In the genomic region with DNA sequence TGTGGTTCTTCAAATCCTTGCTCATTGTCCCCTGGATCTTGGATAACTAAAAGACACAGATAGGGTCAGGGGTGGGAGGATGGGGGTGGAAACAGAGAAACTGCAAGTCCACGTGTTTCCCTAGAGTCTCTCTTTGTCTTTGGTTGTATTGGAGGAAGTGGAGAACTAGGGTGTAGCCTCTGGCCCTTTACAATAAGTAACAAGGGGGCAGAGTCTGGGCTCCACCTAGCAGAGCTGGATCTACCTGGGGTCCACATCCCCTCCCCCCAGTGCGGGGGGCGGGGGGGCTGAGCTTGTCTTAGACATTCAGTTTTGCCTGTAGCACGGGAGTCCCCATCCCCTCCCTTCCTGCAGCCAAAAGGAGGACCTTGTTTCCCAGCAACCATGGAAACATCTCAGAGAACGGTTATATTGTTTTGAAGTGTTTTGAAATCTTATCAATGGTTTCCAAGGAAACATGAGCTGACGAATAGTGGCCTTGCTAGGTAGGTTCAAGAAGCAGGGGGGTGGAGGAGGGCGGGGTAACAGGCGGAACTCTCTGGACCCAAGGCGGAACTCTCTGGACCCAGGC, we compare ENCODE assay signal across 7 mouse cellular contexts.
A peak's percentile ranks its signal among the peaks of the same experiment; 100 is the strongest.
DNase-seq lines count a peak whose midpoint lies in the region; ATAC-seq and TF ChIP-seq lines count a peak whose summit lies in the region.

No protein-coding gene starts in this region.

- peak; percentile 86 for ATAC-seq in heart, postnatal 0 days (ENCODE audit: insufficient read depth, low read depth)
- peak; percentile 87 for ATAC-seq in lung, embryonic 14.5 days (ENCODE audit: insufficient read depth)
- ATAC-seq in stomach, embryonic 16.5 days (ENCODE audit: insufficient read depth, low FRiP score) = peak; percentile 88

- 5% methylated on average over 9 of the region's 9 CpGs for WGBS in heart, postnatal 0 days
- whole genome bisulfite sequencing in lung, embryonic 14.5 days = 6% methylated on average over 9 of the region's 9 CpGs
- 6% methylated on average over 9 of the region's 9 CpGs for WGBS in stomach, embryonic 16.5 days

- peak overlapping the region; percentile 41 for H3K4me2 ChIP-seq in heart, postnatal 0 days (ENCODE audit: low read depth, low read length)
- H3K4me2 ChIP-seq in lung, embryonic 14.5 days = peak overlapping the region; percentile 40
- H3K4me2 ChIP-seq in stomach, embryonic 16.5 days (ENCODE audit: low read depth, low read length) = peak overlapping the region; percentile 28; the same call in 1 of the 2 replicates

- peak; percentile 41 for DNase-seq in ZHBTc4 (ENCODE audit: low read depth, low spot score)
- DNase-seq in embryo, embryonic 9.5 days (ENCODE audit: extremely low spot score) = peak; percentile 75
- DNase-seq in heart, postnatal 0 days (ENCODE audit: low spot score) = peak; percentile 93
- peak; percentile 73 for DNase-seq in lung, embryonic 14.5 days
- no peak for DNase-seq in right cerebral cortex, postnatal 36 days (ENCODE audit: low spot score in 2 of 2)
- no peak for DNase-seq in urinary bladder, adult 2 months (ENCODE audit: low spot score)

- H3K27ac ChIP-seq in heart, postnatal 0 days (ENCODE audit: low read depth) = peak overlapping the region; percentile 77
- peak overlapping the region; percentile 66 for H3K27ac ChIP-seq in lung, embryonic 14.5 days (ENCODE audit: low read depth)
- peak overlapping the region; percentile 66 for H3K27ac ChIP-seq in stomach, embryonic 16.5 days (ENCODE audit: low read length)

- no peak for TF ChIP-seq CTCF in heart, postnatal 0 days (IDR thresholded peaks at IDR 0.05; ENCODE audit: low read depth)
- no peak for TF ChIP-seq CTCF in lung, embryonic 14.5 days (IDR thresholded peaks at IDR 0.05; ENCODE audit: low read depth)

- peaks cover 11% of the 10 kb centered on the region; the same call in 1 of the 2 replicates for H3K4me1 ChIP-seq in heart, postnatal 0 days (ENCODE audit: control insufficient read depth, insufficient read depth)
- peaks cover 13% of the 10 kb centered on the region; the same call in 1 of the 2 replicates for H3K4me1 ChIP-seq in lung, embryonic 14.5 days (ENCODE audit: insufficient read depth)
- peaks cover 19% of the 10 kb centered on the region for H3K4me1 ChIP-seq in stomach, embryonic 16.5 days (ENCODE audit: control insufficient read depth, insufficient read depth, low read length)

- H3K4me3 ChIP-seq in heart, postnatal 0 days (ENCODE audit: low read depth, low read length) = no peak overlapping the region
- H3K4me3 ChIP-seq in lung, embryonic 14.5 days (ENCODE audit: low read depth, low read length) = no peak overlapping the region; the same call in 1 of the 2 replicates
- H3K4me3 ChIP-seq in stomach, embryonic 16.5 days (replicated peaks; ENCODE audit: low read length) = no peak overlapping the region

- no peaks in the 10 kb centered on the region for H3K9me3 ChIP-seq in heart, postnatal 0 days (replicated peaks; ENCODE audit: control insufficient read depth, low read length)
- H3K9me3 ChIP-seq in lung, embryonic 14.5 days (ENCODE audit: low read depth, low read length) = no peaks in the 10 kb centered on the region
- no peaks in the 10 kb centered on the region for H3K9me3 ChIP-seq in stomach, embryonic 16.5 days (replicated peaks; ENCODE audit: control insufficient read depth, low read length)

- no peaks in the 10 kb centered on the region for H3K27me3 ChIP-seq in heart, postnatal 0 days (ENCODE audit: control insufficient read depth, insufficient read depth, low read length)
- H3K27me3 ChIP-seq in lung, embryonic 14.5 days (ENCODE audit: insufficient read depth, low read length) = no peaks in the 10 kb centered on the region
- H3K27me3 ChIP-seq in stomach, embryonic 16.5 days (ENCODE audit: control insufficient read depth, insufficient read depth, low read length) = no peaks in the 10 kb centered on the region

- peak overlapping the region; percentile 33; the same call in 1 of the 2 replicates for H3K9ac ChIP-seq in heart, postnatal 0 days (replicated peaks; ENCODE audit: low read depth, low read length)
- no peak overlapping the region for H3K9ac ChIP-seq in lung, embryonic 14.5 days
- peak overlapping the region; percentile 17; the same call in 1 of the 2 replicates for H3K9ac ChIP-seq in stomach, embryonic 16.5 days (ENCODE audit: low read length)

- H3K36me3 ChIP-seq in heart, postnatal 0 days (replicated peaks; ENCODE audit: control insufficient read depth, insufficient read depth, low read length) = no peaks in the 10 kb centered on the region
- H3K36me3 ChIP-seq in lung, embryonic 14.5 days (ENCODE audit: insufficient read depth) = no peaks in the 10 kb centered on the region
- no peaks in the 10 kb centered on the region for H3K36me3 ChIP-seq in stomach, embryonic 16.5 days (ENCODE audit: control insufficient read depth, insufficient read depth, low read length)

- TF ChIP-seq EP300 in heart, postnatal 0 days (IDR thresholded peaks at IDR 0.05; ENCODE audit: low read depth) = peak; percentile 1; the same call in 1 of the 2 replicates

Comparison
In these comparisons a context has a peak if more than half of its experiments do, and no peak if none do; other contexts are left out.
1. DNase-seq: peak in ZHBTc4 (single experiment), embryo, embryonic 9.5 days (single experiment), heart, postnatal 0 days (single experiment) and lung, embryonic 14.5 days (single experiment); none in right cerebral cortex, postnatal 36 days (0 of 2) and urinary bladder, adult 2 months (single experiment).
2. Peak in every context shown above with its lines, with median percentiles within 50 percentile points of each other: ATAC-seq, H3K27ac ChIP-seq and H3K4me2 ChIP-seq.